Mouse (Mus musculus): ENCODE results near the gene C1d.
"Not testable (repeated sequence)": the region's sequence is repeated elsewhere in the genome, so short reads cannot be mapped to it uniquely, and the experiment has no call there.

Gene C1d

GRCm38 (mm10) chr11:17257443-17257842 is at the start of gene C1d:
Gene C1d (plus strand): TSS chr11:17257579.
- peak; percentile 88 for DNase-seq (ENCODE audit: low read depth)

DNA sequence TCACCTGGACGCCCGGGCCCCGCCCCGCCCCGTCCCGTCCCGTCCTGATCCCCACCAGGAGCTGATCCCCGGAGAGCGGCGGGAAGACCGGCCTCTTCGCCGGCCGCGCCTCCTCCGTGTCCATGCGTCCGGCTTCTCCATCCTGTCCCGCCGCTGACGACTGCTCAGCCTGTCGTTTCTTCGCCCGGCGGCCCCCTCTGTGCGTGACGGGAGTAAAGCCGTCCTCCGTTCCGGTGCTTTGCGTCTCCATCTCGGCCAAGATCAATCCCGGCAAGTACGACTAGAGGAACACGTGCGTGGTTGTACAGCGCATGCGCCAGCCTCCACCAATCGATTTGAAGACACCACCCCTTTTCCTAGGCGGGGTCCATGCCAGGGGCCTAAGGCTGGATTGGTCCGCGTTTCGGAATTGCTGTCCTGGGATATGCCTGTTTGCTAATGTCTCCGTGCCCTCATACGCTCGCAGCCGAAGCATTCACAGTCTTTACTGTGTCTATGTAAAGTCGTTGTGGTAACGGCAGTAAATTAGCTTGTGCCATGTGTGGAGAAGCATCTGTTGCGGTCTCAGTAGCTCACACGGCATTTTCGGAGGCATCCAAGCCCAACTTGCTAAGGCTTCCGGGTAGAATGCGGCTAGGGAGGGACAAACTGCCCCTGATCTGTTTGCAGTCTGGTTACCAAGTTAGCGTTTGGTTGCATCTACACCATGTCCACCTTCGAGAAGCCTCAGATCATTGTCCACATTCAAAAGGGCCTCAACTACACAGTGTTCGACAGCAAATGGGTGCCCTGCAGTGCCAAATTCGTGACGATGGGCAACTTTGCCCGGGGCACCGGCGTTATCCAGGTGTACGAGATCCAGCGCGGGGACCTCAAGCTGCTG is 45.9 kb upstream of the C1d start, which contains the start of gene Pno1:
Gene Pno1, minus strand, starts transcription at position 311 of the 883 bp plus-strand sequence.
- peak; percentile 89 for DNase-seq (ENCODE audit: low read depth)

DNA sequence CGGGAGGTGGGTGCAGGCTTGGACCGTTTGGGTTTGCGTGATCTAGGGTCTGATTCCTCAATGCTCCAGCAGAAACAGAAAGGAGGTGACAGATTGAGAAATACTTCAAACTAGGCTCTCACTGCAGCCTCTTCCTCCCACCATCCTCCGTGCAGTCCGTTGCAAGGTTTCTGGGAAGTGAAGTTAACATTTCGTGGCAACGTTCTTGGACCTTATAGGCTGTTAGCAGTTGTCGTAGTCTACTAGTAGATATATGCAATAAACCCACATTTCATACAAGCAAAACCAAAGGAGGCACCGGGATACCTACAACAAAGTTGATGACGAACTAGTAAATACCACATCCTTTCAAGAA is 45.3 kb upstream of the C1d start:
- DNase-seq (ENCODE audit: low read depth): no peak

- DNase-seq (ENCODE audit: low read depth): no peak
Observed at GRCm38 (mm10) chr11:17212903-17213509, 44.4 kb upstream of the C1d start.

DNA sequence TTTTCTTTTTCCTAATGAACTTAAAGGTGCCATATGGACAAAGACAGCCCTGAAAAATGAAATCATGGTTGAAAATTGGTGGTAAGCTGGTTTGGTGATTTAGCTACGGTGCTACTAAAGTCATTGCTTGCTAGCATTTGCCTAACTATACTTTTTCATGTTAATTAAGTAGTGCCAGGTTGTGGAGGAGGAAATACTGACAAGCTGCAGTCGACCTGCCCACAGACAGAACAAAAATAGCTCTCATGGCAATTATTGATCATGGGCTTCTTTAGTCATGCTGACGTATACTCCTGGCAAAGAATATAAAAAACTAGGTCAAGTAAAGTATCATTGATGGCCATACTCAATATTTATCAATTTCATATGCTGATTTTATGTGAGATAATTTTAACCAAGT is 41.9 kb upstream of the C1d start:
- DNase-seq (ENCODE audit: low read depth): no peak

DNA sequence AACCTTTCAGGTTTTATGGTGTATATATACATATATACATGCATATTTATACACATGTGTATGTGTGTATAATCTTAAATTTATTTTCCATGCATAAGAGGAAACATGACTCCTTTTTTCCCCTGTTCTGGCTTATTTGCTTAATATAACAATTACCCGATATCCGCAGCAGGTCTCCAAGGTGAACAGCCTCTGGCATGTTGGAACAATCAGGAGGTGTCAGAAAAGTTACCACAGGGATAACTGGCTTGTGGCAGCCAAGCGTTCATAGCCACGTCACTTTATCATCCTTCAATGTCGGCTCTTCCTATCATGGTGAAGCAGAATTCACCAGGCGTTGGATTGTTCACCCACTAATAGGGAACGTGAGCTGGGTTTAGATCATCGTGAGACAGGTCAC is 36.3 kb upstream of the C1d start:
- no peak for DNase-seq (ENCODE audit: low read depth)

DNA sequence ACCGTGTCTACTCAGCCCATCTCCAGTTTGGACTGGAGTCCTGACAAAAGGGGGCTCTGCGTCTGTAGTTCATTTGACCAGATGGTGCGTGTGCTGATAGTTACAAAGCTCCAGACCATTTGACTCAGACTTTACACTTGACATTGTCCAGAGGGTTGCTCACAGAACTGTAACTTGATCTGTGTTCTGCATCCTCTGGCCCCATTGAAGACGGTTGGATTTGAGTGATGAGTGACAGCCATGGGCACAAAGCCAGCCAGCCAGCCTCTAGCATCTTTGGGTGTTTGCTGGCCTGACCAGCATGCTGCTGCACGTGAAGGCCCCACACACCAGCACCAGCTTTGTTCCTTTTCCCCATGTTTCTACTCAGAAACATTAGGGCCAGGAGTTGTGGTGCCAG is 24.6 kb upstream of the C1d start:
- DNase-seq (ENCODE audit: low read depth): no peak

DNA sequence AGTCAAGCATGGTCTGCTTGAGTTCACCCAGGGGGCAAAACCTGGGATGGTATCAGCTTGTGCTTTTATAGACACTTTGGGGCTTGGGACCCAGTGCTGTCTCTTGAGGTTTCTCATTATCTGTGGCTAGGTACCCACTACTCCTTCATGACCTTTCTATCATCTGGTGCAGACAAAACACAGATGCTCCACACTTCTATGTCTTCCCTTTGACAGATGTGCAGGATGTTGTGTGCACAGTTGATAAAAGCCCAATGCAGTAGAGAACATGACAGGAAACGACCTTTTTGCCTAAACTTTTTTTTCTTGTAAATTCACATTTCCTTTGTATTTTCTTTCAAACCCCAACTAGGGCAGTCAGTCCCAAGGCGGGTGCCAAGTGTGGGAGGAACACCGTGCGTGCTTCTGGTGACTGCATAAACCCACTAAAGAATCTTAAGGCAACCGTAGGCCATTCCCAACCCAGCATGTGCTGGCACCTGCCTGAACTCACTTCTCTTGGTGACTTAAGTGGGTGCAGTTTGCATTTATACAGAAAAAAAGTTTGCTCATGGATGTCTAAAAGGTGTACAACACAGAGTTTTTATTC is 20.8 kb upstream of the C1d start:
- no peak for DNase-seq (ENCODE audit: low read depth)

GRCm38 (mm10) chr11:17238598-17238997 is 18.8 kb upstream of the C1d start:
- DNase-seq (ENCODE audit: low read depth): not testable (repeated sequence)

- no peak for DNase-seq (ENCODE audit: low read depth)
Observed at GRCm38 (mm10) chr11:17248715-17249114, 8.7 kb upstream of the C1d start.

DNA sequence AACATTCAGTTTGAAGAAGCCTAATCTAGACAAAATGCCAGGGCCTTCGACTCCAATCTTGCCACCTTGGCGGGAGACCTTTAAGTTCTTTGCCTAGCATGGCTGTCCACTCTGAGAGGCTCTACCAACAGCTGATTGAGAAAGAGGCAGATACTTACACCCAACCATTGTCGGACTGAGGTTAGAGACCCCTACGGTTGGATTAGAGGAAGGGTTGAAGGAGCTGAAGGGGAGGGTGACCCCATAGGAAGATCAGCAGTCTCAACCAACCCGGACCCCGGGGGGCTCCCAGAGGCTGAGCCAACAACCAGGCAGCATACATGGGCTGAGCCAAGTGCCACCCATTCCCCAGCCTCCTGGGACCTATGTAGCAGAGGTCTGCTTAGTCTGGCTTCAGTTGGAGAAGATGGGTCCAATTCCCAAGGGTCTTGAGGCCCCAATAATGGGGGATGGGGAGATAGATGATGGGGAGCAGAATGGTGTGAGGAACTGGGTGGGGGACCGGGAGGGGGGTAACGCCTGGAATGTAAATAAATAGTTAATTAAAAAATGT is 490 bp upstream of the C1d start:
- no peak for DNase-seq (ENCODE audit: low read depth)

GRCm38 (mm10) chr11:17257861-17258260 is 482 bp downstream of the C1d start:
- peak; percentile 33 for DNase-seq (ENCODE audit: low read depth)

DNA sequence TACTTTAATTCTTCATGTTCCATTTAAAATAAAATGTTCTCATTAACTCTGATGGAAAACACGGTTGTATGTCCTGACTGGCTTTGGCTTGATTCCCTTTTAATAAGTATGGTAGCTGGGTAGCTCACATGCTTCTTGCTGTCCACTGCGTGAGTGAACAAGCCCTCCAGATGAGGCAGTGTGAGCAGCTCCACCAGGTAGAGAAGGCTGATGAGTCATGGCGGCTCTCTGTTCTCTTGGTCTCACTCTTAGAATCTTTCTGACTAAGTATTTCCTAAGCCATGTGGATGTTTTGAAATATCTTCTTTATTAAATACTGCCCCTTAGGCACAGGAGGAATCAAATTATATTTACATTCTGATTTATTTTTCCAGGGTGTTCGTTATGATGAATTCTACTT is 9.8 kb downstream of the C1d start:
- DNase-seq (ENCODE audit: low read depth): no peak

DNA sequence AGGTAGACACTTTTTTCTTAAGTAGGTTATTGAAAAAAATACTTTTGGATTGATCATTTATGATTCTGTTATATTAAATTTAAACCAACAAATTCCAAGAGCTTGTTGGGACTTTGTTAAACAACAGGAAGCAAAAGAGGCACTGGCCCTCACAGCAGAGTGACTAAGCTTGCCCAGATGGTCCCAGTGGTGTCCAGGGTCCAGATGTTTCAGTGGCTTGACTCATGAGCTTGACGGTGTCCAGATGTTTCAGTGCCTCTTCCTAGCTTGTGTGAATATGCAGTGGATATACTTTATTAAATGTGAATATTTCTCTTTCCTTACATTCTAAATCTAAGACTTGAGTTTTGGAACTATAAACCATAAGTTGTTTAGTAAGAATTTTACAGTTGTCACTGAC is 11.4 kb downstream of the C1d start:
- no peak for DNase-seq (ENCODE audit: low read depth)

DNA sequence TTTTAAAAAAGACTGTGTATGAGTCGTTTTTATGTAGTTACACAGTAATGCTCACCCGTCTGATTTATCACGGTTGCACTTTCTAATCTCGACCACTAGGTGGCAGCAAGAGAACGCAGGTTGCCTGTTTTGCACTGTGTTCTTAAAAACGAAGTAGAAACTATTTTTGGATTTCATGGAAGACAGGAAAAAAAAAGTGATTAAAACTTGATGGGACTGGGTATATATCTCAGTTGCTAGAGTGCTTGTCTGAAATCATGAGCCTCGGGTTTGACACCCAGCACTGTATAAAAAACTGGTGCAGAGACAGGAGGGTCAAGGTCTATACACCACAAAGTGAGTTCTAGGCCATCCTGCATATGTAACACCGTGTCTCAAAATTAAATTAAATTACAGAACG is 22.6 kb downstream of the C1d start:
- peak; percentile 38 for DNase-seq (ENCODE audit: low read depth)

DNA sequence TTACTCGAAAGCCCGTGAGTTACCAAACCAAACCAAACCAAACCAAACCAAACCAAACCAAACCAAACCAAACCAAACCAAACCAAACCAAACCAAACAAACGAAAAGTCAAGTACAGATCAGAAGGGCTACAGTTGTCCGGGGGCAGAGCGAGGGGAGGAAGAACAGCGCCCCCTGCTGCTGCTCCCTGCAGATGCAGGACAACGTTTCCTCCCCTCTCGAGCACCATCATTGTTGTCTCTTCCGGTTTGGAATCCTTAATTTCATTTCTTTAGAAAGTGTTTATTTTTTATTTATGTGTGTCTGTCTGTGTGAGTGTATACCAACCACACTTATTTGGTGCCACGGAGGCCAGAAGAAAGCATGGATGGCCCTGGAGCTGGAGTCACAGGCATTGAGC is 26.7 kb downstream of the C1d start:
- DNase-seq (ENCODE audit: low read depth): no peak

- no peak for DNase-seq (ENCODE audit: low read depth)
Observed at GRCm38 (mm10) chr11:17288884-17289283, 31.5 kb downstream of the C1d start.

DNA sequence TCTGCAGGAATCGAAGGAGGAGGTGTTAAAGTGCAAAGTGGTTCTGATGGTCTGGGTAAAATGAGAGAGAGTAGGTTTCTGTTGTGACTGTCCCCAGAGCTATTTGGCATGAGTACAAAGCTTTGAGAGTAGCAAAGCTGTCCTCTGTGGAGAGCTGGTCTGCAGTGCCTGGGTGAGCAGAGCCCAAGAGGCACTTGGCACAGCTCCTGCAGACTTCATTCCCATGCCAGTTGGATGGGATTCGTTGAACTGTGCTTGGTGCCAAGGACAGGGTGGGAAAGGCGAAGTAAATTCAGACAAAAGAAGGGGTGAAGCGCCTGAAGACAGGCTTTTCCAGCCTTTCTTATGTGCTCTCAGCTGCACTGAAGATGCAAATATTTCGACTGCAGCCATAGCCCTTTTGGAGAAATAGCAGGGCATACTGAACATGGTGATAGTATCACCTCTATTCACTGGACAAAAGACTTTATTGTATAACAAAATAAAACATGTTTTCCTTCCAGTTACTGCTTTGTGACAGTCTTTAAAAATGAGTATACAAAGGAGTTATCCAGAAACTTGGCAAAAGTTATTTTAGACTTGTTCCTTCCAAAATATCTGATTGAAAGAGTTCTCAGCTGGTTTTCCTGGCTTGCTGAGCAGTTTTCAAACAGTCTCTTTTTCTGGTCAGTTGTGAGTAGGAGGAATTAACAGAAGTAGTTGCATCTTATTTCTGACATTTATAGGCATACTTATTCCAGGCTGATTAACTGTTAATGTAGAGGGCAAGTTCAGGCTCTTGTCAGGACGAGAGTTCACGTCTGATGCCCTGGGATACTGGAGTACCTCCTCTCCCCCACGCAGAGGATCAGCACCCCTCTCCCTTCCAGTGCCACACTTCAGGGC is 48.9 kb downstream of the C1d start:
- DNase-seq (ENCODE audit: low read depth): no peak

- DNase-seq (ENCODE audit: low read depth): no peak
Observed at GRCm38 (mm10) chr11:17307457-17307856, 50.1 kb downstream of the C1d start.

Data from c-Kit-positive CD71-negative TER-119-negative erythroid progenitor cells, embryonic 14.5 days (primary cell).